Mouse (Mus musculus): ENCODE results near the gene Dock4. TPM values are rescaled to one million over a fixed set of nuclear protein-coding genes. Genes with fewer than 3 reads are reported as not detected.

Dock4 gene
- polyA plus RNA-seq, 1 experiment from 2014 or later: 2.9 TPM

DNA sequence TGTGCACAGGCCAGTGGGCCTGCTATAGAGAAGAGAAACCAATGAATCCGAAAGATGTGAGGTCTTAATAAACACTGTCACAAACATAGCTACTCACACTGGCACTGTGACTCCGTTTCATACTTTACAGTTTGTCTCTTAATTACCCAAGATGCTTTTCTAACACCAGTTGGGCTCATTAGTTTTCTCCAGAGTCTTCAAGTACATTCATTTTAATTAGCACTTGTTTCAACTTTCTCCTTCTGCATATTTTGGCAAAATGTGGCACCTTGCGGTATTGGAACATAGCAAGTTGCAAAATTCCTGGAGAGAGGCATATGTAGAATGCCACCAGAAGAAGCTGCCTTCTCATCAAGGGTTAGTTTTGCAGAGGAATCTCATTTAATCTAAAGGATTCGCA, 252.6 kb downstream of the Dock4 start:
- DNase-seq (ENCODE audit: low read depth, low spot score) (no peak), ATAC-seq (no peak)
- ChIA-PET CTCF (no interaction called here), POLR2A (no interaction called here)
- TF ChIP-seq CTCF (IDR thresholded peaks at IDR 0.05): no peak
- in situ Hi-C loops (cut with MboI; ENCODE audit: low pct_unique_long_range_greater_than_20kb): no loop called here
- H3K27me3 ChIP-seq: no peaks in the 10 kb centered on the region

DNA sequence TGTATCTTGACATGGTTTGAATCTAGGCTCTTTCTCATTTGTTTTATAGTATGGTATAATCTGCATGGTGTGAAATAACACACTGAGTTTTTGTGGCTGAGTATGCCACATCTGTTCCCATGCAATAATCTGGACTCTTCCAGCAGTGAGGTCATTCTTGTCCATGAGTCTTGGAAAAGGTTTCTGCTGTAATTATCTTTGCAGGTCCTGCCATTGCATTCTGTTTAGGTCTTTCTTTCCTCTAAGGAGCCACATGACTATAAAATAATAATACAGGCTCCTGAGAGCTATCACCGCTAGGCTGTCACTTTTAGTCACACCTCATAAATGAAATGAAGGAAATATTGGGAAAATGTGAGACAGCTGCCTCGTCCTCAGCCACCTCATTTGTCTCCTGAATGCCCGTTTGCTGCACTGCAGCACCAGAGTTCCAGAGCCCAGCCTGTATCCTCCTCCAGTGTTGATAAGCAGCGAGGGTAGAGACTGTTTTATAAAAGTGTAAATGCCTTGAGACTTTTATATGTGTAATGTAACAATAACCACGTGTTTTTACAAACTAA, 256.6 kb downstream of the Dock4 start:
- no peaks in the 10 kb centered on the region for H3K27me3 ChIP-seq
- TF ChIP-seq CTCF (IDR thresholded peaks at IDR 0.05): no peak
- in situ Hi-C loops (cut with MboI; ENCODE audit: low pct_unique_long_range_greater_than_20kb): no loop called here
- DNase-seq (ENCODE audit: low read depth, low spot score) (no peak), ATAC-seq (no peak)
- CTCF ChIA-PET: no interaction called here
- POLR2A ChIA-PET: no interaction called here

DNA sequence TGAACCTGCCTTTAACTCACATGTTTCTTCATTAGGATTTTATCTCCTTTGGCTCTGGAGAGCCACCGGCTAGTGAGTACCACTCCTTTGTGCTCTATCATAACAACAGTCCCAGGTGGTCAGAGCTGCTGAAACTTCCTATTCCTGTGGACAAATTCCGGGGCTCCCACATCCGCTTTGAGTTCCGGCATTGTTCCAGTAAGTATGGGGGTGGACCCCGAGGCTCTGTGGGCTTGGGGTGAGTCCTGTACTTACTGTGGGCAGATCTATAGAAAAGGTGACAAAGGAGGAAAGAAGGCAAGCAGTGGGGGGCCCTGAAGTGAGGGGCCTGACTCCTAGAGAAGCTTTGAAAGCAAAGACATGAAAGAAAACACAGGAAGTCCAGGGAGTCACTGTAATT, 258.5 kb downstream of the Dock4 start:
- no peak for DNase-seq (ENCODE audit: low read depth, low spot score)
- no peaks in the 10 kb centered on the region for H3K27me3 ChIP-seq
- POLR2A ChIA-PET: interaction anchor here (0.6 kb wide), 1 partner anchor 30 kb away, joined by 3 read pairs; no protein-coding TSS in a partner anchor

DNA sequence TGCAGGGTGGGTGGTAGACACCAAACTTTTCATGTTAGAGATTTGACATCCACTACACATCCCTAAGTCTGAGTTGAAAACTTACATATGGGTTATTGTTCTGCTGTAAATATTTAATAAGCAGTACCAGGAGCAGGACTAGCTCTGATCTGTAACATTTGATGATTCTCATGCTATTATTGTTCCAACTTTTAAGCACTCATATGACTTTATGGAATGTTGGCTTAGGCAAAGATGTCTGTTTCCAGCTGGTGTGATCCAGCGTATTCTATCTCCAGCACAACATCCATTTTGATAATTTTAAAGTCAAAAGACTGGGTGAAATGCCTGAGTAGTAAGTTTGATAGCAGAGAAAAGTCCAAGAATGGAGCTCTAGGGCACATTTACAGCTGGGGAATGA, 261.4 kb downstream of the Dock4 start:
- DNase-seq (ENCODE audit: low read depth, low spot score): no peak
- CTCF ChIA-PET: interaction anchor here (2.0 kb wide), 1 partner anchor 8 kb away, joined by 4 read pairs; no protein-coding TSS in a partner anchor
- no peaks in the 10 kb centered on the region for H3K27me3 ChIP-seq
- no peak for ATAC-seq
- in situ Hi-C loops (cut with MboI; ENCODE audit: low pct_unique_long_range_greater_than_20kb): no loop called here
- POLR2A ChIA-PET: no interaction called here
- TF ChIP-seq CTCF (IDR thresholded peaks at IDR 0.05): no peak

More for the DNA sequence above, 258.5 kb downstream of the Dock4 start:
- in situ Hi-C loops (cut with MboI; ENCODE audit: low pct_unique_long_range_greater_than_20kb): no loop called here
- no peak for ATAC-seq
- no peak for TF ChIP-seq CTCF (IDR thresholded peaks at IDR 0.05)
- CTCF ChIA-PET: no interaction called here

DNA sequence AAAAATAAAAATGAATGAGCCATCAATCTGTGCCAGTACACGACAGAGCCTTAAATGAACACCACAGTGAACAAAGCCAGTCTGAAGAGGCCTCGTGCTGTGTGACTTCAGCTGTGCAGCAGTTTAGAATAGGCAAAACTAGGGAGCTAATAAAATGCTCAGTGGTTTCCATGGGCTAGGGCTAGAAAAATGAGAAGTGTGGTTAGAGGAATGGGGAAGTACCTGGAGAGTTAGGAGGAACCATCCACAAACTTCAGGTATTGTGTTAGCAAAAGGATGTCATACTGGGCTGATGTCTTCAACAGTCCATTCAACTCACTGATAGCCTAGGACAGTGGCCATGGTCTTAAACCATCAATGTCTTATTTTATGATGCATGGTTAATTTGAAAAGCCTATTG, 263.3 kb downstream of the Dock4 start:
- CTCF ChIA-PET: no interaction called here

DNA sequence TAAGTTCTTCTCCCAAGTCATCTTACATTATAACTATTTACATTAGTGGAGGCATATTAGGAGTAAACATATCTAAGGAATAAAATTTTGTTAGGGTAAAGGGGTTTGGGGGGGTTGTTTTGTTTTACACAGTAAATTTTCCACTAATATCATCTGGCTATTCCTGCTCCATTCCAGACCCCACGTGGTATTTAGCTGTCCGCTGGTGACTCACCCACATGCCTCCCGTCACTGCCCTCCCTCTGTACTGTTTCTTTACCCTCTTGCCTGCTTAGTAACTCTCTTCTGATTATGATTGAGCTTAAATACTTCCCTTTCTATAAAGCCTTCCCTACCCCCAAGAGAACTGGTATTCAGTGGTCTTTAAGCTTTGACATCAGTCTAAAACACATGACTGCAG, 266.5 kb downstream of the Dock4 start:
- ATAC-seq (no peak), DNase-seq (ENCODE audit: low read depth, low spot score) (no peak)
- in situ Hi-C loops (cut with MboI; ENCODE audit: low pct_unique_long_range_greater_than_20kb): no loop called here
- ChIA-PET POLR2A (no interaction called here), CTCF (no interaction called here)
- no peak for TF ChIP-seq CTCF (IDR thresholded peaks at IDR 0.05)
- H3K27me3 ChIP-seq: no peaks in the 10 kb centered on the region

More for the DNA sequence above, 263.3 kb downstream of the Dock4 start:
- POLR2A ChIA-PET: no interaction called here
- TF ChIP-seq CTCF (IDR thresholded peaks at IDR 0.05): no peak
- no peak for ATAC-seq
- in situ Hi-C loops (cut with MboI; ENCODE audit: low pct_unique_long_range_greater_than_20kb): no loop called here
- no peaks in the 10 kb centered on the region for H3K27me3 ChIP-seq
- no peak for DNase-seq (ENCODE audit: low read depth, low spot score)

DNA sequence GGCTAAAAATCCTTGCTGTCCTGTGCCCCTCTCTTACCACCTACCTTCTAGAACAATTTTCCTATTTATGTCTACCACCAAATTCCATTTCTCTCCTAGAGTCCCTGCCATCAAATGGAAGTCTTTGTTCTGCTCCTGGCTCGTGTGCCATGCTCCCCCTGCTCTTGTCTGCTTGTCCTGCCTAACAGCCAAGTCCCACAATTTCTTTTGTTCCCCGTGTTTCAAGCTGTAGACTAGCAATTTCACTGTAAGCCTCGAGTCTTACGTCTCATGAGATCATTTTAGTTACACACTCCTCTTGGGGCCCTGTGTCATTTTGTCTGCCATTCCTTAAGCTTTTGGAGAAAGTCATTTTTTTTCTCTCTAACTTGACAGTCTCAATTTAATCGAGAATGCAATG, 268.5 kb downstream of the Dock4 start:
- ChIA-PET POLR2A (no interaction called here), CTCF (interaction anchor here (1.4 kb wide), 1 partner anchor 8 kb away, joined by 4 read pairs; no protein-coding TSS in a partner anchor)
- no peaks in the 10 kb centered on the region for H3K27me3 ChIP-seq
- no peak for TF ChIP-seq CTCF (IDR thresholded peaks at IDR 0.05)
- in situ Hi-C loops (cut with MboI; ENCODE audit: low pct_unique_long_range_greater_than_20kb): no loop called here
- ATAC-seq: no peak
- no peak for DNase-seq (ENCODE audit: low read depth, low spot score)

DNA sequence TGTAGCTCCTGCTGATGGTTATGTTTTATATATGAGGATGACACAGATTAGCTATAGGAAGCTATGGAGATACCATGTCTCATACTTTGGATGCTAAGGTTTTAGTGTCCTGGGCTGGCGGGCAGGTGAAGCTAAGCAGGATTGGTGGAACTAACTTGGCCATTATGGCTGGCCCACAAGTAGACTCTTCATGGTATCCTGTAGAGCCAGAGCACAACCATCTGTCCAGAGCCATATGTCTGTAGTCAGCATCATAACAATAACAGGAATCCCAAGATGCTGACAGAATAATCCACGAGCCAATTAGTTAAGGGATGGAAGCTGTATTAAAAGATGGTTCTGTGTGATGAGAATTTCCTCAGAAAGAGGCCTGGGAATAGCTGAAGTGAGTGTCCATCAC, 269.4 kb downstream of the Dock4 start:
- TF ChIP-seq CTCF (IDR thresholded peaks at IDR 0.05): no peak
- ATAC-seq: no peak
- ChIA-PET POLR2A (interaction anchor here (0.6 kb wide), 1 partner anchor 568 kb away, joined by 3 read pairs; no protein-coding TSS in a partner anchor), CTCF (interaction anchor here (1.4 kb wide), 1 partner anchor 9 kb away, joined by 4 read pairs; no protein-coding TSS in a partner anchor)
- in situ Hi-C loops (cut with MboI; ENCODE audit: low pct_unique_long_range_greater_than_20kb): no loop called here
- DNase-seq (ENCODE audit: low read depth, low spot score): no peak
- H3K27me3 ChIP-seq: no peaks in the 10 kb centered on the region

DNA sequence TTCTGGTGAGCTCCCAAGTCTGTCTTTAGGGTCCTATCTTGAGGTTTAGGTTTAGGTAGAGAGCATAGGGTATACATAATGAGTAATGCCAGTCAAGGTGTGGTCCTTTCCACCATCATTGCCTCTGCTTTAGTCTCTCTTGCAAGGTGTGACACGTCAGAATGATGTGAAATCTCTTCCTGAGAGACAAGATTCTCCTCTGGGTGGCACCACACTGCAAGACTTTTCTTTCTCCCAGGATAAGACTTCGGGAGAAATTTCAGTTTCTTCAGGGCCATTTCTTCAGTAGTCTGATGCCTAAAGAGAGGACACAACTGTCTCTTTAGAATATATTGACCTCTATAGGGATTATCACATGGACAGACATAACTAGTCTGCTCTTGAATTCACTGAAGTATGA, 282.6 kb downstream of the Dock4 start:
- in situ Hi-C loops (cut with MboI; ENCODE audit: low pct_unique_long_range_greater_than_20kb): no loop called here
- POLR2A ChIA-PET: no interaction called here
- peak; percentile 28 for TF ChIP-seq CTCF (IDR thresholded peaks at IDR 0.05)
- H3K27me3 ChIP-seq: no peaks in the 10 kb centered on the region
- ATAC-seq (no peak), DNase-seq (ENCODE audit: low read depth, low spot score) (no peak)
- CTCF ChIA-PET: no interaction called here

DNA sequence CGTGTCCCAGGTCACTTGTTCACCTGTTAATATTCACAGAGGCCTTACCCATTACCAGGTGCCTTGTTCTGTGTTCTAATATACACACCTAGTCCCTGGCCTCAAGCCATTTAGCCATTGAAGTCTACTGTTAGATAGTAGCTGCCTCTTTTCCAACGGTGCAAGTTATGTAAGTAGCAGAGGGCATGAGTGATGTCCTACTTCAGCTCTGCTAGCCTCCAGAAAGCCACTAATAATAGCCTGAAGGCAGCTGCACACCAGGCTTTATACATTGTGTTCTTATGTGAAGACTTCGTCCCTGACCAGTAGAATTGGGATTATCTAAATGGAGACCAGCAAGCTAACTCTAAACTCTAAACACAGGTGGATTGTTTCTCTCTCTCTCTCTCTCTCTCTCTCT, 285.0 kb downstream of the Dock4 start:
- ChIA-PET CTCF (no interaction called here), POLR2A (interaction anchor here (0.6 kb wide), 1 partner anchor 11 kb away, joined by 3 read pairs; no protein-coding TSS in a partner anchor)
- DNase-seq (ENCODE audit: low read depth, low spot score) (no peak), ATAC-seq (no peak)
- TF ChIP-seq CTCF (IDR thresholded peaks at IDR 0.05): no peak
- in situ Hi-C loops (cut with MboI; ENCODE audit: low pct_unique_long_range_greater_than_20kb): no loop called here
- no peaks in the 10 kb centered on the region for H3K27me3 ChIP-seq

DNA sequence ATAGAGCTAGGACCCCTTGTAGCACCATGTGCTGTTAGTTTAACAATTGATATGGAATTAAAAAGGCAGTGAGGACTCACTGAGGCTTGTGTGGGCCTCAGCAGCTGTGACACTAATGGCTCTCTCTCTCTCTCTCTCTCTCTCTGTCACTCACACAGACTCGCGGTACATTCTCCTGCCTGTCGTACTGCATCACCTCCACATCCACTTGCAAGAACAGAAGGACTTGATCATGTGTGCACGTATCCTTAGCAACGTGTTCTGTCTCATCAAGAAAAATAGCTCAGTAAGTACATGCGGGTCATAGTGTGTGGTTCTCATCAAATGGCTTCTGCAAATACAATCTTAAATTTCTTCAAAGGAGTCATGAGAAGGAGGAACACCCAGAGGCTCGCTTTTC, 299.7 kb downstream of the Dock4 start:
- ATAC-seq (no peak), DNase-seq (ENCODE audit: low read depth, low spot score) (no peak)
- no peak for TF ChIP-seq CTCF (IDR thresholded peaks at IDR 0.05)
- in situ Hi-C loops (cut with MboI; ENCODE audit: low pct_unique_long_range_greater_than_20kb): no loop called here
- no peaks in the 10 kb centered on the region for H3K27me3 ChIP-seq
- ChIA-PET POLR2A (no interaction called here), CTCF (no interaction called here)

DNA sequence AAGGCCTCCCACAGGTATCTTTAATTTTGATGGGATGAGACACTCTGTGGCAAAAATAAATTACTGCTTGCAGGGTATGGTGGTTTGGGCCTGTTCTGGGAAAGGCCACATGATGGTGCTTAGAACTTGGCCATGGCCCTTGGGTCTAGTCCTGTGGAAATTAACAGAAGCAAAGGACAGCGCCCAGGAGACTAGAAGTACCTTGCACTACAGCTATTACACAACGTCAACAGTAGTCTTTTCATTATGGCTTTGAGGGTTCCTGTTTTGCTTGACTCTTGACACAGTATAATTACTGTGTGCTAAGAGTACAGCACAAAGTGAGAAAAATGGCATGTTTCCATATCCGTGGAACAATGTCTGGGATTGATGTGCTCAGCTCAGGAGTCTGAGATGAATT, 300.3 kb downstream of the Dock4 start:
- ChIA-PET CTCF (no interaction called here), POLR2A (no interaction called here)
- in situ Hi-C loops (cut with MboI; ENCODE audit: low pct_unique_long_range_greater_than_20kb): no loop called here
- DNase-seq (ENCODE audit: low read depth, low spot score) (no peak), ATAC-seq (no peak)
- no peak for TF ChIP-seq CTCF (IDR thresholded peaks at IDR 0.05)
- H3K27me3 ChIP-seq: no peaks in the 10 kb centered on the region
